Mouse (Mus musculus): Measurements from ENCODE around the gene Adcy4.

Gene Adcy4

GRCm38 (mm10) chr14:55758363-55758784, 25.5 kb downstream of the Adcy4 start, which contains the start of gene Cideb:
Gene Cideb (minus strand): TSS chr14:55758458.
- DNase-seq (ENCODE audit: low spot score), result peak; percentile 84

- DNase-seq (ENCODE audit: low spot score), result no peak
Observed at GRCm38 (mm10) chr14:55757566-55757965, 26.3 kb downstream of the Adcy4 start.

- DNase-seq (ENCODE audit: low spot score), result no peak
Observed at GRCm38 (mm10) chr14:55747051-55747847, 36.6 kb downstream of the Adcy4 start.

- DNase-seq (ENCODE audit: low spot score), result no peak
Observed at GRCm38 (mm10) chr14:55745861-55746237, 38.0 kb downstream of the Adcy4 start.

GRCm38 (mm10) chr14:55745180-55745860, 38.6 kb downstream of the Adcy4 start, which contains the start of the genes Dhrs1 and Nop9:
Gene Dhrs1 (minus strand): TSS chr14:55745690.
Gene Nop9 (plus strand): TSS chr14:55745693.
- peak; percentile 88 for DNase-seq (ENCODE audit: low spot score)

- DNase-seq (ENCODE audit: low spot score), result peak; percentile 92
Observed at GRCm38 (mm10) chr14:55743711-55744110, 40.2 kb downstream of the Adcy4 start.

- DNase-seq (ENCODE audit: low spot score), result no peak
Observed at GRCm38 (mm10) chr14:55737086-55737687, 46.7 kb downstream of the Adcy4 start.

GRCm38 (mm10) chr14:55735758-55736157, 48.1 kb downstream of the Adcy4 start:
- DNase-seq (ENCODE audit: low spot score), result no peak

GRCm38 (mm10) chr14:55735334-55735733, 48.6 kb downstream of the Adcy4 start:
- no peak for DNase-seq (ENCODE audit: low spot score)

GRCm38 (mm10) chr14:55734869-55735268, 49.0 kb downstream of the Adcy4 start:
- no peak for DNase-seq (ENCODE audit: low spot score)

GRCm38 (mm10) chr14:55733889-55734288, 50.0 kb downstream of the Adcy4 start:
- no peak for DNase-seq (ENCODE audit: low spot score)

- DNase-seq (ENCODE audit: low spot score), result no peak
Observed at GRCm38 (mm10) chr14:55730531-55731032, 53.3 kb downstream of the Adcy4 start.

- no peak for DNase-seq (ENCODE audit: low spot score)
Observed at GRCm38 (mm10) chr14:55730116-55730515, 53.8 kb downstream of the Adcy4 start.

GRCm38 (mm10) chr14:55727889-55728685, 55.8 kb downstream of the Adcy4 start:
- no peak for DNase-seq (ENCODE audit: low spot score)

GRCm38 (mm10) chr14:55726261-55726660, 57.6 kb downstream of the Adcy4 start:
- no peak for DNase-seq (ENCODE audit: low spot score)

GRCm38 (mm10) chr14:55724411-55724871, 59.5 kb downstream of the Adcy4 start:
- no peak for DNase-seq (ENCODE audit: low spot score)

GRCm38 (mm10) chr14:55723433-55723832, 60.5 kb downstream of the Adcy4 start:
- no peak for DNase-seq (ENCODE audit: low spot score)

- no peak for DNase-seq (ENCODE audit: low spot score)
Observed at GRCm38 (mm10) chr14:55722438-55722945, 61.4 kb downstream of the Adcy4 start.

- peak; percentile 95 for DNase-seq (ENCODE audit: low spot score)
Observed at GRCm38 (mm10) chr14:55721700-55722437, 62.0 kb downstream of the Adcy4 start, which contains the start of gene Rabggta. Gene Rabggta (minus strand): TSS chr14:55722263.

GRCm38 (mm10) chr14:55721076-55721475, 62.8 kb downstream of the Adcy4 start:
- DNase-seq (ENCODE audit: low spot score), result no peak

GRCm38 (mm10) chr14:55720666-55721065, 63.2 kb downstream of the Adcy4 start:
- DNase-seq (ENCODE audit: low spot score), result no peak

Measured in embryo, embryonic 10.5 days (tissue).